ENCODE assay signal across 12 mouse cellular contexts in genomic region chr6:112982241-112982640, GRCm38 (mm10). TPM values are rescaled to one million over a fixed set of nuclear protein-coding genes. Genes with fewer than 3 reads are reported as not detected.
DNase-seq lines count a peak whose midpoint lies in the region; ATAC-seq lines count a peak whose summit lies in the region.
"Had no signal": no experiment of that assay in that cellular context is flagged by ENCODE, and none has a peak within 500 bp of the region (broad histone marks: within the 10 kb centered on the region; RNA-seq: fewer than 3 reads in every experiment).

No protein-coding gene starts in this region.

- no peaks in the 10 kb centered on the region for H3K9me3 ChIP-seq in forebrain, embryonic 10.5 days
- H3K9me3 ChIP-seq in forebrain, embryonic 15.5 days: no peaks in the 10 kb centered on the region
- H3K9me3 ChIP-seq in forebrain, embryonic 11.5 days (ENCODE audit: control insufficient read depth, low read length): no peaks in the 10 kb centered on the region
- no peaks in the 10 kb centered on the region for H3K9me3 ChIP-seq in midbrain, embryonic 10.5 days (replicated peaks)
- H3K9me3 ChIP-seq: limb, embryonic 12.5 days; megakaryocyte, embryonic 14.5 days had no signal

- 36% methylated on average over 7 of the region's 7 CpGs for WGBS in forebrain, embryonic 10.5 days
- WGBS in forebrain, embryonic 15.5 days: 13% methylated on average over 7 of the region's 7 CpGs
- 23% methylated on average over 7 of the region's 7 CpGs for WGBS in forebrain, embryonic 11.5 days
- 25% methylated on average over 7 of the region's 7 CpGs for WGBS in midbrain, embryonic 10.5 days

- no peak overlapping the region for H3K4me2 ChIP-seq in forebrain, embryonic 15.5 days (replicated peaks)
- H3K4me2 ChIP-seq in forebrain, embryonic 11.5 days (ENCODE audit: low read depth, low read length, severe bottlenecking): no peak overlapping the region
- H3K4me2 ChIP-seq: limb, embryonic 12.5 days had no signal

- peaks cover 37% of the 10 kb centered on the region for H3K4me1 ChIP-seq in forebrain, embryonic 10.5 days
- H3K4me1 ChIP-seq in forebrain, embryonic 15.5 days: peaks cover 26% of the 10 kb centered on the region
- H3K4me1 ChIP-seq in forebrain, embryonic 11.5 days (replicated peaks; ENCODE audit: control insufficient read depth, insufficient read depth, low read length): peaks cover 9% of the 10 kb centered on the region
- H3K4me1 ChIP-seq in midbrain, embryonic 10.5 days: peaks cover 45% of the 10 kb centered on the region

- H3K27ac ChIP-seq in forebrain, embryonic 10.5 days: peak overlapping the region; percentile 75
- H3K27ac ChIP-seq in forebrain, embryonic 15.5 days (replicated peaks): no peak overlapping the region
- H3K27ac ChIP-seq in forebrain, embryonic 11.5 days (ENCODE audit: low read depth, low read length): no peak overlapping the region; the same call in 1 of the 2 replicates
- peak overlapping the region; percentile 71 for H3K27ac ChIP-seq in midbrain, embryonic 10.5 days (replicated peaks)
- H3K27ac ChIP-seq: limb, embryonic 12.5 days had no signal

- no peak for ATAC-seq in forebrain, embryonic 15.5 days (replicated peaks)
- peak; percentile 67; the same call in 1 of the 2 replicates for ATAC-seq in forebrain, embryonic 11.5 days (replicated peaks; ENCODE audit: low FRiP score)
- no peak for ATAC-seq in frontal cortex, adult (ENCODE audit: low TSS enrichment)
- ATAC-seq: Patski had no signal

- no peaks in the 10 kb centered on the region for H3K36me3 ChIP-seq in forebrain, embryonic 10.5 days (replicated peaks)
- H3K36me3 ChIP-seq in forebrain, embryonic 15.5 days: no peaks in the 10 kb centered on the region
- H3K36me3 ChIP-seq in forebrain, embryonic 11.5 days (ENCODE audit: control insufficient read depth, insufficient read depth, low read length): no peaks in the 10 kb centered on the region
- H3K36me3 ChIP-seq in midbrain, embryonic 10.5 days: no peaks in the 10 kb centered on the region
- H3K36me3 ChIP-seq: limb, embryonic 12.5 days had no signal

- H3K9ac ChIP-seq in forebrain, embryonic 15.5 days (replicated peaks): no peak overlapping the region
- peak overlapping the region; percentile 27 for H3K9ac ChIP-seq in forebrain, embryonic 11.5 days (ENCODE audit: low read length)
- H3K9ac ChIP-seq: limb, embryonic 12.5 days had no signal

- H3K27me3 ChIP-seq in forebrain, embryonic 10.5 days (ENCODE audit: poor library complexity, severe bottlenecking): no peaks in the 10 kb centered on the region
- H3K27me3 ChIP-seq in forebrain, embryonic 15.5 days: no peaks in the 10 kb centered on the region
- H3K27me3 ChIP-seq in forebrain, embryonic 11.5 days (ENCODE audit: control insufficient read depth, insufficient read depth, low read length): no peaks in the 10 kb centered on the region
- no peaks in the 10 kb centered on the region for H3K27me3 ChIP-seq in midbrain, embryonic 10.5 days (ENCODE audit: low read depth, poor library complexity, severe bottlenecking)
- H3K27me3 ChIP-seq: limb, embryonic 12.5 days; Patski had no signal

- no peak for DNase-seq in forebrain, embryonic 10.5 days (ENCODE audit: extremely low spot score, low spot score)
- peak; percentile 90 for DNase-seq in ES-CJ7 (ENCODE audit: low read depth, low spot score)
- peak; percentile 61 for DNase-seq in forebrain, embryonic 11.5 days (ENCODE audit: low spot score)
- DNase-seq in midbrain, embryonic 10.5 days (ENCODE audit: low spot score): no peak
- no peak for DNase-seq in layer of hippocampus, postnatal 10 days (ENCODE audit: low spot score in 2 of 2)
- DNase-seq in gastrocnemius, postnatal 4 days (ENCODE audit: low spot score in 2 of 2): no peak
- DNase-seq: lung, adult 18-20 months had no signal

- H3K4me3 ChIP-seq in forebrain, embryonic 10.5 days: no peak overlapping the region
- no peak overlapping the region for H3K4me3 ChIP-seq in forebrain, embryonic 15.5 days
- no peak overlapping the region for H3K4me3 ChIP-seq in forebrain, embryonic 11.5 days (ENCODE audit: low read depth, low read length)
- H3K4me3 ChIP-seq in midbrain, embryonic 10.5 days: no peak overlapping the region
- H3K4me3 ChIP-seq: limb, embryonic 12.5 days; megakaryocyte, embryonic 14.5 days had no signal

RNA-seq across cellular contexts. Expression of gene Srgap3, which starts 35.2 kb away (rescaled TPM):
- 14.8 and 16.5 TPM in 2 replicates for polyA plus RNA-seq in forebrain, embryonic 10.5 days (2016; fragmentation: Nextera tagmentation; extraction: Ambion mirVana)
- polyA plus RNA-seq in forebrain, embryonic 15.5 days (2015; fragmentation: Nextera tagmentation; extraction: Ambion mirVana): 33.7 and 34.0 TPM in 2 replicates
- polyA plus RNA-seq in forebrain, embryonic 11.5 days (2014; fragmentation: Nextera tagmentation; extraction: Ambion mirVana): 37.8 and 38.5 TPM in 2 replicates
- polyA plus RNA-seq in midbrain, embryonic 10.5 days (2016; fragmentation: Nextera tagmentation; extraction: Ambion mirVana): 30.9 and 44.7 TPM in 2 replicates
- total RNA-seq in layer of hippocampus, postnatal 10 days (2021): 100 to 1,000 TPM; 256 to 268 TPM
- 10 to 100 TPM; 15.6 to 20.3 TPM for total RNA-seq in gastrocnemius, postnatal 4 days (2021)

Comparison
In these comparisons a context has a peak if more than half of its experiments do, and no peak if none do; other contexts are left out.
1. DNase-seq: peak in ES-CJ7 (single experiment) and forebrain, embryonic 11.5 days (single experiment); none in forebrain, embryonic 10.5 days (single experiment), midbrain, embryonic 10.5 days (single experiment), layer of hippocampus, postnatal 10 days (0 of 2) and gastrocnemius, postnatal 4 days (0 of 2).
2. H3K27ac ChIP-seq: peak in forebrain, embryonic 10.5 days (single experiment) and midbrain, embryonic 10.5 days (single experiment); none in forebrain, embryonic 15.5 days (single experiment) and forebrain, embryonic 11.5 days (single experiment).